Mouse (Mus musculus) adrenal gland, postnatal 36 days (tissue): Measurements from ENCODE around the gene Mrpl2. TPM values are rescaled to one million over a fixed set of nuclear protein-coding genes. Genes with fewer than 3 reads are reported as not detected.

Experiments
- total RNA-seq, 2 experiments: library from RNA; stranded (reverse); gene quantifications; 2 replicates each; pipeline ENCODE4 v1.2.3; 2021

The Mrpl2 gene
- total RNA-seq, 2 experiments from 2014 or later, result 92.6 to 114 TPM

Other genes with a start within 250 kb of the Mrpl2 start
- 1 to 10 TPM in 1 of 2 experiments, under 1 TPM in 1; 0.43 to 1.1 TPM for gene Crip3, start 217.3 kb upstream of the Mrpl2 start, total RNA-seq
- not detected for gene Slc22a7, start 207.8 kb upstream of the Mrpl2 start, total RNA-seq
- gene Ttbk1, start 158.6 kb upstream of the Mrpl2 start, total RNA-seq, result 1 to 10 TPM in 1 of 2 experiments, under 1 TPM in 1; 0.63 to 1.1 TPM
- 1 to 10 TPM; 4.2 to 6.9 TPM for gene Dnph1, start 149.5 kb upstream of the Mrpl2 start, total RNA-seq
- 10 to 100 TPM; 21.5 to 25.5 TPM for gene Cul9, start 99.8 kb upstream of the Mrpl2 start, total RNA-seq
- gene Srf, start 90.1 kb upstream of the Mrpl2 start, total RNA-seq, result 10 to 100 TPM; 43.1 to 46.5 TPM
- gene Ptk7, start 16.7 kb upstream of the Mrpl2 start, total RNA-seq, result 10 to 100 TPM in 1 of 2 experiments, 1 to 10 TPM in 1; 6.8 to 11.7 TPM
- 10 to 100 TPM; 35.3 to 50.3 TPM for gene Klc4, start 207 bp upstream of the Mrpl2 start, total RNA-seq
- 10 to 100 TPM; 36.3 to 42.2 TPM for gene Cul7, start 4.1 kb downstream of the Mrpl2 start, total RNA-seq
- 10 to 100 TPM; 23.8 to 30.4 TPM for gene Rrp36, start 28.1 kb downstream of the Mrpl2 start, total RNA-seq
- 100 to 1,000 TPM in 1 of 2 experiments, 10 to 100 TPM in 1; 94.2 to 104 TPM for gene Mea1, start 32.6 kb downstream of the Mrpl2 start, total RNA-seq
- gene Klhdc3, start 34.7 kb downstream of the Mrpl2 start, total RNA-seq, result 10 to 100 TPM; 59.2 to 75.3 TPM
- 10 to 100 TPM; 40.9 to 46.1 TPM for gene Ppp2r5d, start 58.9 kb downstream of the Mrpl2 start, total RNA-seq
- gene Pex6, start 65.2 kb downstream of the Mrpl2 start, total RNA-seq, result 10 to 100 TPM; 59.3 to 64.9 TPM
- gene Gnmt, start 82.9 kb downstream of the Mrpl2 start, total RNA-seq, result 1 to 10 TPM; 1.5 to 2.7 TPM
- 10 to 100 TPM; 49.9 to 55.6 TPM for gene Cnpy3, start 106.0 kb downstream of the Mrpl2 start, total RNA-seq
- not detected for gene Ptcra, start 117.5 kb downstream of the Mrpl2 start, total RNA-seq
- 10 to 100 TPM; 54.1 to 96.1 TPM for gene 2310039H08Rik, start 126.4 kb downstream of the Mrpl2 start, total RNA-seq
- gene Rpl7l1, start 136.4 kb downstream of the Mrpl2 start, total RNA-seq, result 10 to 100 TPM; 89.0 to 97.3 TPM
- gene Bicral, start 212.3 kb downstream of the Mrpl2 start, total RNA-seq, result 10 to 100 TPM; 23.0 to 24.3 TPM
- gene Tbcc, start 244.5 kb downstream of the Mrpl2 start, total RNA-seq, result 10 to 100 TPM; 20.9 to 21.9 TPM